Mouse (Mus musculus) cerebellum, adult 2 months (tissue): ENCODE measurements around the gene Ifitm10. TPM values are rescaled to one million over a fixed set of nuclear protein-coding genes. Genes with fewer than 3 reads are reported as not detected.
A peak's percentile ranks its signal among the peaks of the same experiment; 100 is the strongest.

Source experiments
- DNase-seq, 2 experiments: peaks; one replicate each; pipeline ENCODE4 v3.0.0; 2021
- H3K27ac ChIP-seq: fragments of 200-500 bp; 2 replicates; pipeline ENCODE4 v1.5.1; 2012; ENCODE audit warnings: low read length, control low read depth, inconsistent platforms; ENCODE audit not compliant: insufficient read depth
- H3K27me3 ChIP-seq: fragments of 200-500 bp; 2 replicates; pipeline ENCODE4 v1.6.1; 2012; ENCODE audit warnings: inconsistent platforms, mild to moderate bottlenecking, low read length, moderate library complexity; ENCODE audit not compliant: control insufficient read depth, insufficient read depth
- H3K4me1 ChIP-seq: fragments of 200-500 bp; 2 replicates; pipeline ENCODE4 v1.6.1; 2011; ENCODE audit warnings: low read length; ENCODE audit not compliant: control insufficient read depth, insufficient read depth
- H3K4me3 ChIP-seq: fragments of 200-500 bp; replicated peaks from 2 replicates; pipeline ENCODE3; 2011; ENCODE audit warnings: mild to moderate bottlenecking, low read depth, low read length, control low read depth; ENCODE audit not compliant: insufficient read depth
- CTCF ChIP-seq: fragments of 200-500 bp; IDR thresholded peaks from 2 replicates; pipeline ENCODE4 v1.5.1; 2011; ENCODE audit warnings: low read depth, mild to moderate bottlenecking, control low read depth, low read length, moderate library complexity, borderline replicate concordance; ENCODE audit not compliant: insufficient read depth
- POLR2A ChIP-seq: fragments of 200-500 bp; IDR thresholded peaks from 2 replicates; pipeline ENCODE4 v1.6.1; 2011; ENCODE audit warnings: low read length, control low read depth, borderline replicate concordance; ENCODE audit not compliant: insufficient read depth
- WGBS: fragments of 180-500 bp; shearing (Covaris S2); methylation state at CpG from one replicate; pipeline ENCODE4 v1.1.7; 2018; 5-methylcytosine and 5-hydroxymethylcytosine counted together
- polyA plus RNA-seq: library from polyadenylated mRNA; depleted of rRNA; stranded (reverse); fragments of >200 nt; gene quantifications from 2 replicates; pipeline ENCODE4 v1.2.3, GENCODE M21; 2012

Gene Ifitm10
- polyA plus RNA-seq, 1 experiment: 175 TPM

DNA sequence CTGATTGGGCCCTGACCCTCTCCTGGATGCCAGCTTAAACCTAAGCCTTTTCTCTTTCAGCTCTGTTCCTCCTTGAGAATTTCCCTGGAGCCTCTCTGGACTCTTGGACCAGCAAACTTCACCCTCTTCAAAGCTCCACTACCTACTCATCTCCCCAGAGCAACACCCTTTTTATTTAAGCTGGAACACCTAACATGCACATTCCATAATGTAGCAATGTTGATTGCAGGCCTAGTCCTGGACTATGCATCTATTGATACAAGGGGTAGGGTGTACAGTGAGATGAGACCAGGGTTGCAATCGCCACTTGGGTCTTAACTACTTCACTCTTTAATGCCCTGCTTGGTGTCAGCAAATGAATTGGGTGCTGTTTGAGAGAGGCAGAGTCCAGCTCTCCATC, 14.6 kb upstream of the Ifitm10 start:
- H3K4me1 ChIP-seq: peaks cover 14% of the 10 kb centered on the region
- H3K27me3 ChIP-seq: no peaks in the 10 kb centered on the region
- TF ChIP-seq CTCF (no peak), POLR2A (no peak)
- no peak for DNase-seq
- peak overlapping the region; percentile 93 for H3K4me3 ChIP-seq
- 91% methylated on average over 1 of the region's 1 CpGs for WGBS
- H3K27ac ChIP-seq: peak overlapping the region; percentile 16; the same call in 1 of the 2 replicates

DNA sequence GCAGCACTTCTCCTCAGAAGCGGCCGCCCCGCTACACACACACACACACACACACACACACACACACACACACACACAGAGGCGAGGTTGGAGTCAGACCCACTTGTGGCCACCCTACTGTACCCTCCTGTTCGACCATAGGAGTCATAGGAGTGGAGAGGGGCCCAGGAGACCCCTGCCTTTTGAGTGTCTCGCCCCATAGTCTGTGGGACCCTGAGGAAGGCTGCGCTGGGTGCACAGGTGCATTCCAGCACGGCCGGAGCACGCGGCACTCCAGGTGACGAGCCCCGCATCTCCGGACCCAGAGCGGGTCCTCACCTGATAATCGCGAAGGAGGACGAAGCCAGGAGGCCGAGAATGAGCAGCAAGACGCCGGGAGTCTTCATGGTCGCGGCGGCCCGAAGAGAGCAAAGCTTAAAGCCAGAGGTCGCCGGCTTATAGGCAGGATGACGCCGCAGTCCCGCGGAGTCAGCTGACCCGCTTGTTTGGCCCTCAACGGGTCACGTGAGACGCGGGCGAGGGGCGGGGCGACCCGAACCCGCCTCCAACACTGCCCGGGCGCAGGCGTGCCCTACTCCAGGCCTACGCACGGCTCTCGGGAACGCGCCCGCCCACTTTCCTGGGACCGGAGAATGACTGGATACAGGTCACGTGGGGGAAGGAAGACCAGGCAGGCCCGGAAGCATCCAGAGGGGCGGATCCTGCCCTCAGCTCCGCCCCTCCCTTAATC, 14.0 kb upstream of the Ifitm10 start, which contains the start of gene Ctsd:
Ctsd (minus strand) TSS at position 620 of the 730 bp plus-strand sequence.
- Histone ChIP-seq H3K4me1 (peaks cover 14% of the 10 kb centered on the region), H3K27me3 (no peaks in the 10 kb centered on the region), H3K27ac (peak within 1 kb of the TSS; percentile 55), H3K4me3 (peak within 1 kb of the TSS; percentile 93)
- TF ChIP-seq POLR2A (peak; percentile 90), CTCF (no peak)
- DNase-seq: peak; percentile 97 to 98
- 1% methylated on average over 54 of the region's 55 CpGs for WGBS

DNA sequence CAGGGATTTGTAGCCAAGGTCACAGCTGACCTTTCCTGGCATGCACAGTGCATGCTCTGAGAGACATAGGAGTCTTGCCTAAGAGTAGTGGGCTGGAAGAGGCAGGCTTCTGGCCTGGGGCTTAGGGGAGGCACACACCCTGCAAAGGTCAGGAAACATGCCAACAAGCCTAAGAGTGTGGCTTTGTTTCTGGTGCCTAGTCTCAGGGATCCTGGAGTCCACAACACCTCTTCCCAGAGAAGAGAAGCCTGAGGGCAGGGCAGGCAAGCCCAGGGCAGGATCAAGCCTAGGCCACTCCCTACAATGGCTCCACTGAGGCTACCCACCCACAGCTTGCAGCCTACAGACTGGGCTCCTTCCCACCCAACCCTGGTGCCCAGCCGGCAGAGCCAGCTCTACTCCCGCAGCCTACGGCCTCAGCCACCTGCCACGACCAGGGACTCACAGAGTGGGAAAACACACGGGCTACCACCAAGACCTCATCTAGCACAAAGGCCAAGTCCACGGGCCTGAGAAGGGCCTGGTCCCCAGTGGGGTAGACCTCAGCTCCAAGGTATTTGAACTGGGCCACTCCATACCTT, 13.2 kb upstream of the Ifitm10 start:
- H3K27ac ChIP-seq: peak overlapping the region; percentile 55; the same call in 1 of the 2 replicates
- H3K27me3 ChIP-seq: no peaks in the 10 kb centered on the region
- peak overlapping the region; percentile 93 for H3K4me3 ChIP-seq
- WGBS: 1% methylated on average over 6 of the region's 6 CpGs
- peak in 1 of 2 experiments; percentile 43 for DNase-seq
- H3K4me1 ChIP-seq: peaks cover 18% of the 10 kb centered on the region
- TF ChIP-seq CTCF (no peak), POLR2A (no peak)

DNA sequence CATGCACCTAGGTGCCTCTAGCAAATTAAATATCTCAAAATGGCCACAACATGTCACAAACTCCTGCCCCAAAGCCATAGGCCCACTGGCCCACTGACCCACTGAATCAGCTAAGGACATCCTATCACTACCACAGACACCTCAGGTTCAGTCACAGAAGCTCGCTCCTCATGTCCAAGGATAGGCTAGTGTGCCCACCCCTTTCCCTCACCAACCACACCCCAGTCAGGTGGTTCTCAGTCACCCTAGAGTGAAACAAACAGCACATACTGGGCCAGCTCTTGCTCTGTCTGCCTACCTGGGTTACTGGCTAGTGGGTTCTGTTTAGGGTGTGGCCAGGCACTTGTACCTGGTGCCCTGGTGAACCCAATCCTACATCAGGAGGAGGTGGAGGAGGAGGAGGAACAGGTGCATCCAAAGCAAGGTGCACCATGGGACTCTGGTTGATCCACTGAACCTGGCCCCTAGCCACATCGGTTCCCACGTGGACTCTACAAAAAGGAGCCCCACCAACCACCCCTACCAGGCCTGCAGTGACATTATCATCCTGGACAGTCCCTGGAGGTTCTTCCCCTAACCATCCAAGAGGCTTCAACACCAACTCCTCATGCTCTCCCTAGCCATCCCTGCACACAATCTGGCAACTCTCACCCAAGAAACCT, 12.3 kb upstream of the Ifitm10 start:
- peaks cover 18% of the 10 kb centered on the region for H3K4me1 ChIP-seq
- no peak overlapping the region for H3K27ac ChIP-seq
- H3K4me3 ChIP-seq: peak overlapping the region; percentile 93
- WGBS: 59% methylated on average over 3 of the region's 3 CpGs
- no peaks in the 10 kb centered on the region for H3K27me3 ChIP-seq
- no peak for TF ChIP-seq POLR2A
- no peak for TF ChIP-seq CTCF
- no peak for DNase-seq

DNA sequence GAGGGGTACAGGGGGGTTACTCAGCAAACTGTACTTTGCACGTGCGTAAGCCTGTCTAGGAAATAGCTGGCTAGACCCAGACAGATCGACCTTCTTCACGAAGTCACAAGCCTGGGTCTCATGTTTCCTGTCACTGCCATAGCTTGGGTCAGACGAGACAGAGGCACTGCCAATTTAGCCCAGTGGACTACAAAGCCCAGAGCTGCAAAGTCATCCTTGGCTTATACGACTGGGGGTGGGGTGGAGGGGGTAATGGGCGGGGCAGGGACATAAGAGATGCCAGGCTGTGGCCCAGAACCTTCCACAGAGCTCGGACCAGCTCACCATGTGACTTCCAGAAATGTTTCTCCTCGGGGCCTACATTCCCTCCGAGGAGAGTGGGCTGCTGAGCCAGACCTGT, 10.8 kb upstream of the Ifitm10 start:
- WGBS: 79% methylated on average over 10 of the region's 10 CpGs
- peaks cover 18% of the 10 kb centered on the region for H3K4me1 ChIP-seq
- H3K4me3 ChIP-seq: no peak overlapping the region
- DNase-seq: no peak
- no peak overlapping the region for H3K27ac ChIP-seq
- TF ChIP-seq CTCF (no peak), POLR2A (no peak)
- no peaks in the 10 kb centered on the region for H3K27me3 ChIP-seq

GRCm38 (mm10) chr7:142382567-142382966, 9.0 kb upstream of the Ifitm10 start, which contains the start of gene Gm49369:
Gm49369 (minus strand) TSS chr7:142382667.
- 94% methylated on average over 5 of the region's 5 CpGs for WGBS

DNA sequence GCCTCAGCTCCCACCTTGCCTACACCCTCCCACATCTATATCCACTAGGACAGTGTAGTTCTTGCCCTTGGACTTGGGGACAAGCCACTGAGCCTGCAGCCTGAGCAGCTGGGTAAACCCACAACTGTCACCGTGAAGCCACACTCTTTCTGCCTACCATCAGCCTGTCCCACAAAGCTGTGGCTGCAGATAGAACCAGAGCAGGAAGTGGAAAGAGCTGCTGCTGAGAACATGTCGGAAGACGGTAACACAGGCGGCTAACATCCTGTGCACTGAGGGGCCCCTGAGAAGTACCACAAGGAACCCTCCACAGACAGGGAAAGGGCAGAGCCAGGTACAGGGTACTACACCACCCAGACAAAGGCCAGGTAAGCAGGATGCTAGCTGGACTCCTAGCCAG, 7.6 kb upstream of the Ifitm10 start:
- no peak overlapping the region for H3K27ac ChIP-seq
- H3K4me3 ChIP-seq: no peak overlapping the region
- TF ChIP-seq CTCF: no peak
- TF ChIP-seq POLR2A: no peak
- DNase-seq: no peak
- H3K4me1 ChIP-seq: peaks cover 22% of the 10 kb centered on the region
- H3K27me3 ChIP-seq: no peaks in the 10 kb centered on the region
- WGBS: 90% methylated on average over 4 of the region's 4 CpGs

More at GRCm38 (mm10) chr7:142382567-142382966, 9.0 kb upstream of the Ifitm10 start, which contains the start of gene Gm49369:
- Histone ChIP-seq H3K27ac (no peak within 1 kb of the TSS), H3K4me1 (peaks cover 18% of the 10 kb centered on the region), H3K27me3 (no peaks in the 10 kb centered on the region), H3K4me3 (no peak within 1 kb of the TSS)
- DNase-seq: no peak
- TF ChIP-seq CTCF (no peak), POLR2A (no peak)
